Mouse (Mus musculus) embryo, embryonic 10 days (tissue): ENCODE results near the gene Letmd1.
A peak's percentile ranks its signal among the peaks of the same experiment; 100 is the strongest.
"Not testable (repeated sequence)": the region's sequence is repeated elsewhere in the genome, so short reads cannot be mapped to it uniquely, and the experiment has no call there.

Source experiments
- DNase-seq: peaks from one replicate; pipeline ENCODE4 v3.0.0-alpha.2; 2015; ENCODE audit warnings: low spot score

Gene Letmd1

GRCm38 (mm10) chr15:100452486-100452885 is 16.3 kb upstream of the Letmd1 start:
- DNase-seq = no peak

GRCm38 (mm10) chr15:100456356-100456991 is 12.3 kb upstream of the Letmd1 start:
- DNase-seq = no peak

- DNase-seq = peak; percentile 95
Observed at GRCm38 (mm10) chr15:100457340-100457739, 11.5 kb upstream of the Letmd1 start.

DNA sequence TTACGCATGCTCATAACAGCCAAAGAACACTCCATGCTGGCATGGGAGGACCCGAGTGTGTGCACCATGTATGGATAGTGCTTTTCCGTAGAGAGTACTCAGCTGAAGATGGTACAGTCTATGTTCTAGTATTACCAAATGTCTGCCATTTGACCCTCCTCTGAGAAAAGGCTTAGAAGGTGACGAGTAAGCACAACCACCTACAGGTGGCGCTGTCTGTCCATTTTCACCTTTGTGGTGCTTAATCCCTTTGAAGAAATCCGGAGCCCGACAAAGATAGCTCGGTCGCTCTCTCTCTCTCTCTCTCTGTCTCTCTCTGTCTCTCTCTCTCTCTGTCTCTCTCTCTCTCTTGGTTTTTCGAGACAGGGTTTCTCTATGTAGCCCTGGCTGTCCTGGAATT is 10.8 kb upstream of the Letmd1 start:
- DNase-seq = peak; percentile 85

DNA sequence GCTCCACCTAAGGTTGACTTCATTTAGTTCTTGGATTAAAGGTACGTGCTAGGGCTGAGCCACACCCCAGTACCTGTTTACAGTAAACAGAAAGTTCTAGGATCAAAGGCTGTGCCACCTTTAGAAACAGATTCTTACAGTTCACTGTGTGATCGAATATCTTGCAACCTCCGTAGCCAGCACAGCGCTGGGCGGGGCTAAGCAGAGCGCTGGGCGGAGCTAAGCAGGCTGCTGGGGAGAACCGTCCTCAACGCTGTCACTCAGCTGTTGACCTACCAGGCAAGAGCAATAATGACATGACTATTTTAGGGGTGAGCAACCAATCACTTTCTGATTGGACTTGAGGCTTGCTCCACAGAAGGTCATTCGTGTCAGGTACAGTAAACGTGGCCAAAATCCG is 7.9 kb upstream of the Letmd1 start:
- peak; percentile 67 for DNase-seq

- no peak for DNase-seq
Observed at GRCm38 (mm10) chr15:100461646-100462045, 7.2 kb upstream of the Letmd1 start.

- DNase-seq = no peak
Observed at GRCm38 (mm10) chr15:100462086-100462485, 6.7 kb upstream of the Letmd1 start.

DNA sequence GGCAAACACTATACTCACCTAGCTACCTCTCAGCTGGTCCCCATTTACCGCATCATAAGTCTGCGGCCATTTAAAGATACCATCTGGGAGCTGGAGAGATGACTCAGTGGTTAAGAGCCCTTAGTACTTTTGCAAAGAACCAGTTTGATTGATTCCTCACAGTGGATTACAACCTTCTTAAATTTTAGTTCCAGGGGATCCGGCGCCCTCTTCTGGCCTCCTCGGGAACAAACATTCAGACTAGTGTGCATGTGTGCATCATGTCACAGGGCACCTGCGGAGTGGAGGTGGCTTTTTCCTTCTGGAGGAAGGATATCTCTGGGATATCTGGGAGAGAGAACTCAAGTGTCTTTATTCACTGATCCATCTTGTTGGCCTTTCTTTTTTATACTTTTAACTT is 5.1 kb upstream of the Letmd1 start:
- DNase-seq = peak; percentile 50

GRCm38 (mm10) chr15:100465432-100465831 is 3.4 kb upstream of the Letmd1 start:
- DNase-seq = no peak

DNA sequence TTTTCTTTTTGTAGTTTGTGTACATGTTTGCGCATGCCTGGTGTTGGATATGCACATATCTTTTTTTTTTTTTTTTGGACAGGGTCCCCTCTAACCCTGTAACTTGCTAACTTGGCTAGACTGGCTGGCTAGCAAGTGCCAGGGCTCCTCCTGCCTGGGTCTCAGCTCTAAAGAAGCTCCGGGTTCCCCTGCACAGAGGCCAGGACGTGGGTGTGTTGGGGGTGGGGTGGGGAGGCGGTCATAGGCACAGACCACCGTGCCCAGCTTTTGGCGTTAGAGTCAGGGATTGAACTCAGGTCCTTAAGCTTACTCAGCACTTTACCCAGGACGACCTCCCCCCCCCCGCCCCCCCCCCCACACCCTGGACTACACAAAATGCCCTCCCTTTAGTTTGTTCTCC is 1.1 kb upstream of the Letmd1 start:
- DNase-seq = no peak

DNA sequence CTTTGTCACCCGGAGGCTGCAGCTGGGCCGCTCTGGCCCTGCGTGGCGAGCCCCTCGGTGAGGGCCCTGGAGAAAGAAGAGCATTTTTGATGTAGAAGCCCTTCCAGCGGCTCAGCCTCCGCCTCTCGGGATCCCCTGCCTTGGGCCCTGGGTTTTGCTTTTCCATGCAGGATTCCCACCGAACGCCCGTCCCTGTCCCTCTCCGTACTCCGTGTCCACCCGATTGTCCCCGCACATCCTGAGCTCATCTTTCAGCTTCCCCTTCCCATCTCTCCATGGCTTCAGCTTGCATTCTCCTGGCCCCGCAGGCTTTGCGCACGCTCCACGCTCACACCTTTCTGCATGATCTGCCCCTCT is 344 bp downstream of the Letmd1 start:
- DNase-seq = peak; percentile 32

DNA sequence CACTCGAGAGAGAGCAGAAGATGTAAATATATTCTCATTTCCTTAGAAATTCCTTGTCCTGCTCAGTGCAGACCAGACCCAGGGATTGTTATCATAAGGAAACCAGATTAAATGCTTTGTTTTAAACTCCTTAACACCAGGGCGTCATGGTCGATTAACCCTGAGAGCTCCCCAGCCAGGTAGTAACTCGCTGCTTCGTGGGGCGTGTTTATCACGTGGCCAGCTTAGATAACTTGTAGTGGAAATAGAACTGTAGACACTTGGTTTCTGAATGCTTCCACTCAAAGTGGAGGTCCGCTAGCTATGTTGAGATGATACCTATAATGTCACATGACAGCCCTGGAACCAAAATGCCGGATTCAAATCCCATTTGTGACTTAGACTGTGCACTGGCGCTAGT is 1.2 kb downstream of the Letmd1 start:
- DNase-seq = no peak

GRCm38 (mm10) chr15:100473926-100474503 is 5.2 kb downstream of the Letmd1 start:
- no peak for DNase-seq

GRCm38 (mm10) chr15:100478351-100478750 is 9.5 kb downstream of the Letmd1 start:
- DNase-seq = no peak

GRCm38 (mm10) chr15:100478925-100479324 is 10.1 kb downstream of the Letmd1 start:
- no peak for DNase-seq

GRCm38 (mm10) chr15:100485576-100485975 is 16.8 kb downstream of the Letmd1 start:
- DNase-seq = no peak

GRCm38 (mm10) chr15:100486450-100486849 is 17.6 kb downstream of the Letmd1 start:
- DNase-seq = peak; percentile 81

- DNase-seq = no peak
Observed at GRCm38 (mm10) chr15:100487050-100487449, 18.2 kb downstream of the Letmd1 start.

DNA sequence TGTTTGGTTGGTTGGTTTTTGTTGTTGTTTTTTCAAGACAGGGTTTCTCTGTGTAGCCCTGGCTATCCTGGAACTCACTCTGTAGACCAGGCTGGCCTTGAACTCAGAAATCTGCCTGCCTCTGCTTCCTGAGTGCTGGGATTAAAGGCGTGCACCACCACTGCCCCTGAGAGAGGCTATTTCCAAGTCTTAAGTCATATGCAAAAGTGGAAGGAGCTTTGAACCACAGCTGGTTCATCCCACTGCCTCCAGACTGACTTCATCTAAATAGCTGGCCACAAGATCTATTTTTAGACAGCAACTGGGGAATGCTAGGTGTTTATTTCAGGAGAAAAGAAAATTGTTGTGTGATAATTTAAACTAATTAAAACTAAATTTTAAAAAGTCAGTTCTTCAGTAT is 19.5 kb downstream of the Letmd1 start:
- not testable (repeated sequence) for DNase-seq

- no peak for DNase-seq
Observed at GRCm38 (mm10) chr15:100489263-100489662, 20.4 kb downstream of the Letmd1 start.

GRCm38 (mm10) chr15:100491966-100492365 is 23.1 kb downstream of the Letmd1 start:
- DNase-seq = no peak

GRCm38 (mm10) chr15:100494647-100495046 is 25.8 kb downstream of the Letmd1 start:
- DNase-seq = peak; percentile 71

DNA sequence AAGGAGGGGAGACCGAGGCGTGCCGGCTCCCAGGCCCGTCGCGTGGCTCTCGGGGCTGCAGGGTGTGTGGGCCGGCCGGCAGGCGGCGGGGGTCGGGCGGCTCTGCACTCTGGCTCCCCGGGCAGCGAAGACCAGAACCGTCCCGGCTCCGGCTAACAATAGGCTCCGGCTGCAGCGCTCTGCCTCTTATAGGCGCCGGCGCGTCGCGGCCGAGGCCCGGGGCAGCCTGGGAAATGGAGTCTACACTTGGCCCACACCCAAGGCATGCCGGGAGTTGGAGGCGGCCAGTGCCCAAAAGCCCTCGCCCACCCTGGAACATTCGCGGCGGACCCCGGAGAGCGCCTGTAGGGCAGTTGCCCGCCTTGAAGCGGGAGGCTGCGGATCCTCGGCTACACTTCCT is 26.3 kb downstream of the Letmd1 start, which contains the start of gene Csrnp2:
Csrnp2 (minus strand) TSS at position 387 of the 400 bp plus-strand sequence.
- peak; percentile 96 for DNase-seq

- not testable (repeated sequence) for DNase-seq
Observed at GRCm38 (mm10) chr15:100499506-100499905, 30.7 kb downstream of the Letmd1 start.
